Mouse (Mus musculus) heart, embryonic 16.5 days (tissue): ENCODE results near the gene Bub1b. TPM values are rescaled to one million over a fixed set of nuclear protein-coding genes. Genes with fewer than 3 reads are reported as not detected.

Source experiments
- ATAC-seq: fragments of 200-750 bp; cut with Nextera tagmentation; replicated peaks from 2 replicates; pipeline ENCODE4 v1.8.0; 2017; ENCODE audit warnings: moderate number of reproducible peaks; ENCODE audit not compliant: insufficient read depth, low FRiP score; ENCODE audit errors: extremely low read depth
- H3K27ac ChIP-seq: fragments of 300-500 bp; sonication (generic); 2 replicates; pipeline ENCODE4 v1.5.1; 2014; ENCODE audit warnings: mild to moderate bottlenecking, low read length, control low read depth, moderate library complexity
- H3K27me3 ChIP-seq: fragments of 300-500 bp; sonication (generic); 2 replicates; pipeline ENCODE4 v1.6.1; 2014; ENCODE audit warnings: low read length, mixed read lengths; ENCODE audit not compliant: control insufficient read depth, insufficient read depth
- H3K36me3 ChIP-seq: fragments of 300-500 bp; sonication (generic); 2 replicates; pipeline ENCODE4 v1.6.1; 2014; ENCODE audit not compliant: control insufficient read depth, insufficient read depth
- H3K4me1 ChIP-seq: fragments of 300-500 bp; sonication (generic); 2 replicates; pipeline ENCODE4 v1.6.1; 2014; ENCODE audit warnings: low read length, mixed read lengths; ENCODE audit not compliant: control insufficient read depth, insufficient read depth
- H3K4me2 ChIP-seq: fragments of 300-500 bp; sonication (generic); 2 replicates; pipeline ENCODE4 v1.6.1; 2014; ENCODE audit warnings: low read depth, mild to moderate bottlenecking, control low read depth, low read length
- H3K4me3 ChIP-seq: fragments of 300-500 bp; sonication (generic); 2 replicates; pipeline ENCODE4 v1.5.1; 2014; ENCODE audit warnings: mild to moderate bottlenecking, control low read depth, low read length
- H3K9ac ChIP-seq: fragments of 300-500 bp; sonication (generic); 2 replicates; pipeline ENCODE4 v1.6.1; 2014; ENCODE audit warnings: low read length, control low read depth
- H3K9me3 ChIP-seq: fragments of 300-500 bp; sonication (generic); replicated peaks from 2 replicates; pipeline ENCODE4 v1.6.1; 2016; ENCODE audit warnings: low read length; ENCODE audit not compliant: control insufficient read depth
- WGBS: fragments of 180-500 bp; shearing (Covaris S2); extraction: QIAGEN DNeasy Blood & Tissue Kit; methylation state at CpG from one replicate; pipeline ENCODE4 v1.1.7; 2014; 5-methylcytosine and 5-hydroxymethylcytosine counted together
- polyA plus RNA-seq: library from polyadenylated mRNA; unstranded; fragments of >200 nt; fragmentation: Nextera tagmentation; extraction: Ambion mirVana; gene quantifications from 2 replicates; pipeline ENCODE4 v1.2.1, GENCODE M21; 2015

The Bub1b gene
- polyA plus RNA-seq, 1 experiment from 2014 or later: 78.4 TPM

DNA sequence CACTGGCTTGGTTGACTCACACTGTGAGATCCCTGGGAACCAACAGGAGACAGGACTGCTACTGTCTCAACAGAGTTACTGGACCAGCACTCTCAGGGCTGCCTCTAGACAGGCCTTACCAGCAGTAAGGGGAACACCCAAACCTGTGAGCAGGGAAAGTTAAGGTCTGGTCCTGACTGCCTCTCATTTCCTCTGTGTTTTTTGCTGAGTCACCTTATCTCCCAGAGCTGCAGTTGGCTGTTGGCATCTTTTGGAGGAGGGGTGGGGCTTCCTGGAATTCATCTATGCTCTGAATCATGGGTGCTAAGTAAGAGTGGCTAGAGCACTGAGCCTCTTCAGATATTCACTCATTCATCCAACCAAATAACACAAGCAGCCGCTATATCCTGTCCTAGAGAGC, 61.1 kb downstream of the Bub1b start:
- ATAC-seq: no peak
- H3K27me3 ChIP-seq: no peaks in the 10 kb centered on the region; the same call in 1 of the 2 replicates
- peak overlapping the region; percentile 47 for H3K27ac ChIP-seq
- peaks cover 38% of the 10 kb centered on the region for H3K4me1 ChIP-seq
- no peak overlapping the region for H3K4me3 ChIP-seq
- no peak overlapping the region; the same call in 1 of the 2 replicates for H3K4me2 ChIP-seq
- no peaks in the 10 kb centered on the region for H3K36me3 ChIP-seq
- 28% methylated on average over 1 of the region's 1 CpGs for WGBS
- H3K9me3 ChIP-seq: no peaks in the 10 kb centered on the region
- H3K9ac ChIP-seq: no peak overlapping the region

DNA sequence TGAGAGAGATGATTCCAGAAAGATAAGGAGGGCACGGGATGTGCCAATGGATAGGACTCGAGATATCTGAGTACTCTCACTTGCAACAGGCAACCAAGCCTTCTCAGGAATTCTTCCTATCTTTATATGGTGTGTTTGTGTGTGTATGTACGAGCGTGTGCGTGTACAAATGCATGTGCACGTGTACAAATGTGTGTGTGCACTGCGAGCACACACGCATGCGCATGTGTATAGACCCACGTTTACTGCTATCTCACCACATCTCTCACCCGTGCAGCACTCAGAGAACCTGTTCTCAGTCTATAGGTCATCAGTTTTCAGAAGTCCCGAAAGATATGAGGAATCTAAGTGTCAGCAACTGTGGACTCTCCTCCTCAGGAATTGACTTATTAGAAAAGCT, 61.5 kb downstream of the Bub1b start:
- H3K4me1 ChIP-seq: peaks cover 42% of the 10 kb centered on the region
- no peaks in the 10 kb centered on the region for H3K36me3 ChIP-seq
- 73% methylated on average over 12 of the region's 12 CpGs for WGBS
- H3K4me2 ChIP-seq: peak overlapping the region; percentile 79
- H3K27ac ChIP-seq: peak overlapping the region; percentile 78
- no peaks in the 10 kb centered on the region for H3K9me3 ChIP-seq
- ATAC-seq: no peak
- no peak overlapping the region; the same call in 1 of the 2 replicates for H3K9ac ChIP-seq
- peak overlapping the region; percentile 56 for H3K4me3 ChIP-seq
- H3K27me3 ChIP-seq: no peaks in the 10 kb centered on the region; the same call in 1 of the 2 replicates

DNA sequence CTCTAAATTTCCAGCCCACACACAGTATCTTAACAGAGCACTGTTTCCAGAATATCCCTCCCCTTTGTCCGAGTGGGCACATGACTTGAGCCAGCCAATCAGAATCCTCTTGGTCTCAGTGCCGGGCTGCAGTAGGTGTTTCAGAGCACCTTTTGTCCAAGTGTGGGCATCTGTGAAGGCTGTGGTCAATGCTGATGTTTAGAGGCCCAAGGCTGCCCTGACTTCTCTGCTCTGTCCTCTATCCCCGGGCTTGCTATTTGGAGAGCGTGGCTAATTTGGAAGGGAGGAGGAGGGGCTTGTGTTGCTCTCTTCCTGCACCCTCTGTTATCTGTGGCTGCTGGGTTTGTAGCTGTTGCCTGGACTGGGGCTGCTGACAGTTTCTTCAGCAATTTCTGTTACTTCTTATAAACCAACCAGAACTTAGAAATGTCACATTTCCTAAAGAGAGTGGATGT, 62.0 kb downstream of the Bub1b start:
- no peaks in the 10 kb centered on the region; the same call in 1 of the 2 replicates for H3K27me3 ChIP-seq
- no peaks in the 10 kb centered on the region for H3K9me3 ChIP-seq
- peak overlapping the region; percentile 72 for H3K9ac ChIP-seq
- peak overlapping the region; percentile 79 for H3K4me2 ChIP-seq
- peak overlapping the region; percentile 56 for H3K4me3 ChIP-seq
- H3K4me1 ChIP-seq: peaks cover 48% of the 10 kb centered on the region
- no peaks in the 10 kb centered on the region for H3K36me3 ChIP-seq
- H3K27ac ChIP-seq: peak overlapping the region; percentile 78
- 1% methylated on average over 4 of the region's 4 CpGs for WGBS
- ATAC-seq: peak; percentile 52

DNA sequence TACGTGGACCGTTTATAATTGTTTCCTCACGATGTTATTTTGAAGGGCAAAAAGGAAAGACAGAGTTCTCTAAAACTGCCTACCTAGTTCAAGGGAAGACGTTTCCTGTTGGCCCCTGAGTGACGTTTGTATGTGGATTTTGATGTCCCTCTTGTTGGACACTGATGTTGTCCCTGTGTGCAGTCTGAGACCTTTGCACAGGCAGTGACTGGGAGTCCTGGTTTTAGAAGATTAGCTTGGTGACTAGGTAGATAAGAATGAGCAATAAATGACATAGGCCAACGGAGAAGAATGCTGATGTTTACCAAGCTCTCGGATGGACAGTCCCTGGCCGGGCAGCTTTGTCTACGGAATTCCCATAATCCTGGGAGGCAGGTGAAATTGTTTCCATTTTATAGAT, 63.9 kb downstream of the Bub1b start:
- Histone ChIP-seq H3K4me1 (peaks cover 59% of the 10 kb centered on the region), H3K27me3 (no peaks in the 10 kb centered on the region; the same call in 1 of the 2 replicates), H3K36me3 (no peaks in the 10 kb centered on the region), H3K27ac (no peak overlapping the region), H3K4me2 (no peak overlapping the region), H3K4me3 (no peak overlapping the region), H3K9ac (no peak overlapping the region), H3K9me3 (no peaks in the 10 kb centered on the region)
- no peak for ATAC-seq
- WGBS: 82% methylated on average over 9 of the region's 9 CpGs

DNA sequence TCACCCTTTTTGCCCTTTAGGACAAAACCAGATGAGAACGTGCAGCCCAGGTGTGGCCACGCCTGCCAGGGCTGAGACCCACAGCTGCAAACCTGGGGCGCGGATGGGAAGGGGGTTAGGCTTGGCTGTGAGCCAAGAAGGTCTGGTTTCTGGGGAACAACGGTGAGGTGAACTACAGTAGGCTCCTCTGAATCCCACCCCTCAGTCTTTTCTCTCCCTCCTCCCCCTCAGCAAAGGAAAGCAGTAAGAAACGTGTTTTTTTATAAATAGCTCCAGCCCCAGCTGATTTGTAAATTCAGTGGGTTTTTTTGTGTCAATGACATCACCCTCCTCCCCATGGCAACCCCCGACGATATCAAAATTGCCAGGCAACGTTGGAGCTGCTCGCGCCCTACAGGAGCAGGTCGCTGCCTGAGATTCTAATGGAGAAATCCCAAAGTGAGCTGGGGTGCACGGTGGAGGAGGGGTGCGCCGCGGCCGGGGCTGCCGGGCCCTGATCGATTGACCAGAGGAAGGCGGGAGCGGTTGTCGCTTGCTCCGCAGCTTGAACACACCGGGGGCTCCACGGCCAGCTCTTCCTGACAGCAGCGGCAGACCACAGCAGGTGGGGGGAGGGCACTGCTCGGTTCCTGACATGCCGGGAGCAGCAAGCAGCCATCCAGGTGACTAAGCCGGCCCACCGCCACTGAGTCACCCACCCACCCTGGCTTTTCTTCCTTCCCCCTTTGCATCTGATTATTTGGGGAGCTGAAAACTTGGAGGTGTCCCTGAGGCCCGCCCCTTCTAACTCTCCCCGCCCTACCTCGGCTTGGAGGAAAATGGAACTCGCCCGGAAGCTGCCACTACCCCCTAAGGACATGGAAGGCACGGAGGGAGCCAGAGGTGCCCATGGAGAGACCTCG, 65.1 kb downstream of the Bub1b start, which contains the start of gene Pak6:
Gene Pak6, plus strand, starts transcription at position 402 of the 902 bp plus-strand sequence.
- Histone ChIP-seq H3K4me2 (peak within 1 kb of the TSS; percentile 75), H3K4me1 (peaks cover 64% of the 10 kb centered on the region), H3K4me3 (peak within 1 kb of the TSS; percentile 62), H3K36me3 (no peaks in the 10 kb centered on the region), H3K27ac (peak within 1 kb of the TSS; percentile 81), H3K9me3 (no peaks in the 10 kb centered on the region), H3K27me3 (no peaks in the 10 kb centered on the region; the same call in 1 of the 2 replicates), H3K9ac (peak within 1 kb of the TSS; percentile 76)
- 3% methylated on average over 37 of the region's 37 CpGs for WGBS
- ATAC-seq: peak; percentile 18

DNA sequence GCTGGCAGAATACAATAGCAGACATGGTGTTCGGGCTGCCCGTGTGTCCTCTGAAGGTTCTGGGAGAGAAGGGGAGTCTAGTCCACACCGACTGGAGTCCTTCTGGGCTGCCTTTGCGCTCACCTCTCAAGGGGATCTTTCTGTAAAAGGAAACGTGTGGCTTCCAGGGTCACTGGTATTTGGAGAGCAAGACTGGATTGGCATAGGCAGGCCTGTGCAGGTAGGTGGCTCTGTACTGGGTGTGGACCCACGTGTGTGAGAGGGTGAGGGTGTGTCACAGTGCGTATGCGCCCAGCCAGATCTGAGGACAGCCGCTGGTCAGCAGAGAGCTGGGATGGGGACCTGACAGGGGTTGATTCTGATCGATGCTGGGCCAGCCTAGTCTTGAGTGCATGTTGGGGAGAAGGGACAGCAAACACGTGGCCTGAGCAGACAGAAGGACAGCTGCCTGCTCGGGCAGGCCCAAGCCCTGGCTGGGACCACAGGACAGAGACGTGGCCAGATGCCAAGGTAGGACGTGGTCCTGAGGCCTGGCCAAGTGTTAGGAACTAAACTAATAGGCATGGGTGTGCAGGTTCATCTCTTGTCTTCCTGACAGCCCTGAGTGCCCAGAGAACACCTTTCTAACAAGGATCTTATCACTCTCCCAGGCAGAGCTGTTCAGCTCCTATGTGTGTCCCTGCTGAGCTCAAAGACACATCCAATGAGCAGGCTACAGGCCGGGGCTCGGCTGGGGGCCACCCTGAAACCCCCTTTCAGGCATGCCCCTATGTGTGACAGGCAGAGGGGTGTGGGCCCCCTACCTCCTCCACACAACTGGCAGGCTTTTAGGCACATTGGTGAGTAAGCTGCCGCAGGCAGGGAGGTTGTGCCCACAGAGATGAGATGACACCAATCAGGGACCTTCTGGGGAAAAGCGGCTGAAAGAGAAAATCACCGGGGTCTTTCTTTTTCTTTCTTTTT, 66.1 kb downstream of the Bub1b start:
- Histone ChIP-seq H3K4me2 (peak overlapping the region; percentile 75), H3K4me1 (peaks cover 60% of the 10 kb centered on the region), H3K9me3 (no peaks in the 10 kb centered on the region), H3K36me3 (no peaks in the 10 kb centered on the region), H3K4me3 (peak overlapping the region; percentile 62), H3K9ac (peak overlapping the region; percentile 76), H3K27ac (peak overlapping the region; percentile 81), H3K27me3 (no peaks in the 10 kb centered on the region; the same call in 1 of the 2 replicates)
- ATAC-seq: peak; percentile 30; the same call in 1 of the 2 replicates
- 41% methylated on average over 19 of the region's 19 CpGs for WGBS

DNA sequence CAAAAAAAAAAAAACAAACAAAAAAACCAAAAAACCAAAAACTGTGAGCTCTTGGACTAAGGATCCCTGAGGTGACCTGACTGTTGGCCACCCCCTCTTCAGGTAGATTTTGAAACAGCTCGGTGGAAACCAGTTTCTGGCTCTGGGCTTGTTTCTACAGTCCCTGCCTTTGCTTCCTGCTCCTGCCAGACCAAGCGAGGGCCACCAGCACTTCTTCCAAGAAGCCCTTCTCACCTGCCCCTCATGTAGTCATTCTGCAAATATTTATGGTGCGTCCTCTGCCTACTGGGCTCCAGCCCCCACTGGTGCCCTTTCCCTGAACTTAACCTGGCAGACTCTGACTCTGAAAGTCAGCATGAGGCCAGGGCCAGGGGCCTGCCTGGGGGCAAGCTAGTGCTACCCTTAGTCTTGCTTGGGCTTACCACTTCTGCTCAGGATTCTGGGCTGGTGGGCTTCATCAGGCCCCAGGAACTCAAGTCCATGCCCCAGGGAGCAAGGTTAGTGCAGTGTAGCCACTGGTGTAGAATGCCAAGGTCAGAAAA, 67.0 kb downstream of the Bub1b start:
- no peak for ATAC-seq
- Histone ChIP-seq H3K4me2 (peak overlapping the region; percentile 75; the same call in 1 of the 2 replicates), H3K9ac (peak overlapping the region; percentile 76), H3K36me3 (no peaks in the 10 kb centered on the region), H3K4me1 (peaks cover 59% of the 10 kb centered on the region), H3K4me3 (0 out of 2 replicates have a peak overlapping the region, but pooled peaks have one; percentile 7), H3K27ac (peak overlapping the region; percentile 30; the same call in 1 of the 2 replicates), H3K9me3 (no peaks in the 10 kb centered on the region), H3K27me3 (no peaks in the 10 kb centered on the region; the same call in 1 of the 2 replicates)
- WGBS: 56% methylated on average over 3 of the region's 3 CpGs

DNA sequence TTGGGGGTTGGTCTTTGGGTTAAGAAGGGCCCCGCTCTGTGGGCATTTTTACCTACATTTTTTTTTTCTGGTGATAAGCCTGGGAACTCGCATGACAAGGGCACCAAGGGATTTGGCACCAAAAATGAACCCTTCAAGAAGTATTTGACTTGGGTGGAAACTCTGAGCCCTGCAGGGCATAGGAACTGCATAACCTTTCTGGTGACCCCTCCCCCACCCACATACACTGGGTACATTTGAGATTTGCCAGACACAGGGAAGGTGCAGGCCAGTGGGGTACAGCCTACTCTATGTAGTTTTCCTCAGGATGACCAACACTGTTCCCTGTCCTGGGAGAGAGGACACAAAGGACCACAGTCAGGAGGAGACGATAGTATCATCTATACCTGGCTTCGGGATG, 67.6 kb downstream of the Bub1b start:
- Histone ChIP-seq H3K4me1 (peaks cover 57% of the 10 kb centered on the region), H3K4me2 (peak overlapping the region; percentile 75; the same call in 1 of the 2 replicates), H3K36me3 (no peaks in the 10 kb centered on the region), H3K27me3 (no peaks in the 10 kb centered on the region; the same call in 1 of the 2 replicates), H3K9me3 (no peaks in the 10 kb centered on the region), H3K9ac (no peak overlapping the region), H3K4me3 (no peak overlapping the region), H3K27ac (no peak overlapping the region)
- no peak for ATAC-seq
- 76% methylated on average over 4 of the region's 4 CpGs for WGBS
